Mouse (Mus musculus) granulocyte monocyte progenitor cell, adult 5-6 weeks (primary cell): ENCODE measurements around the gene Dync1i1. TPM values are rescaled to one million over a fixed set of nuclear protein-coding genes. Genes with fewer than 3 reads are reported as not detected.

Experiments
- ATAC-seq: replicated peaks from 2 replicates; pipeline ENCODE4 v1.8.0; 2016; ENCODE audit warnings: mild to moderate bottlenecking, moderate TSS enrichment, inconsistent platforms; ENCODE audit not compliant: poor library complexity, severe bottlenecking
- total RNA-seq, 2 experiments: library from RNA; stranded (forward) in 1 of 2; stranded (reverse) in 1 of 2; fragments of 200-712, 200-1000 nt in 1 of 2; fragments of >200 nt in 1 of 2; fragmentation: Nextera tagmentation in 1 of 2; gene quantifications; 2 replicates each; pipeline ENCODE4 v1.2.3; 2014 to 2017

Dync1i1 gene
- total RNA-seq, 2 experiments from 2014 or later = not detected

DNA sequence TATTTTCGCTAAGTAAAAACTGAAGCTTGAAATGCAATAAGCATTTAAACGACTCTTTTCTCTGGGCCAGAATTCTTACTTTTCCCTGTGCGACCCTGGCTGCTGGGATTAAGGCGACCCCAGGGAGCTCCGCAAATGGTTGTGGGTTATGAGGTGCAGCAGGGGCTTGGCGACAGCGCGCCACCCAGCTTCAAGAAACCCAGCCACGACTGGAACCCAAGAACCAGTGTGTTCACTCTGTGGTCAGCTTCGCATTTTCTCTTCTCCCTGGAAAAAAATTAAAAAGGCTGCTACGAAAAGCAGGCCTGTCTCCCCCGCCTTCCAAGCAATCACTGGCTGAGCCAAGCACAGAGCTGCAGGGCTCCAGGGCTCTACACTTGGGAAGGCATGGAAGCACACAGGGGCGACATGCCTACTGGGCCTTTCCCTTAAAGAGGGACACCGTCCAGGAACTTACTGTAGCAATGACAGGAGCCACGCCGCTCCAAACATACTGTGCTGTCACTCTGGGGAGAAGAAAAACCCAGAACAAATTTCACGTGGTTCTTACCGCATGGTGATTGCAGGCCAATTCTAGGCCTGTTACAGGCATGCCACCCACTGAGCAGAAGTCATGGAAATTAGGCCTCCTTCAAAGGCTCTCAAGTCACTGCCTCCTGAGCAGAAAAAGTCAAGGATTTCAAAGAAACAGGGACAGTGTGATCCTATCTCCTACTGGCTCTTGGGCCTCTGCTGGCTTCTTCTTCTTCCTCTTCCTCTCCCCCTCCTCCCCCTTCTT, 313.5 kb downstream of the Dync1i1 start:
- ATAC-seq = no peak

DNA sequence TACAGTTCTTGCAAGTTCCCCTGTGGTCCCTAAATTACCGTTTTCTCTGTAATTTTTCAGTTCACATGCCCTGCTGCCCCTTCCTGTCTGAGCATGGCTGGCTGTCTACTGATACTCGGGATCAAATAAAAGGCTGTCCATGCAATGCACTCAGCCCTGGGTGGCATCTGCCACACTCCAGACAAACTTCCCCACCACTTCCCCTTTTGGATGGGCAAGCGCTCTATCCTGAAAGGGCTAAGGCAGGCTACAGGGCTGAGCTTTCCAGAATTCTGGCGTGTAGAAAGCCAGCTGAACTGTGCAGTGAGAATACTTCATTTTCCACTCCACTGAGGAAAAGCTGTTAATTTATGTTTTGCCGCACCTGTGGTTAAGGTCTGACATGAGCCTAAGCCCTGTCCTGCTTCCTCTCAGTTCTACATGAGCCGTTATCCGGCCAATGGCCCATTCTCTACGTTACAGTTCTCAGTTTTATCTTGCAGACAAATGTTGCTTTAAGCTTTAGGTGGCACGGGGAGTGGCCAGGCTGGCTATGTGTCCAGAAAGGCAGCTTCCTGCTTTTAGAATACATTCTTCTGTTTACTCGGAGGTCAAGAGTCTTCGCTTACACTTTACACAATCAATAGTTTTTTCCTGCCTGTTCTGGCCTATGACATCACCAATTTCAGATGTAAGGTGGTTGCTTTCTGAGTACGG, 321.4 kb downstream of the Dync1i1 start:
- peak; percentile 90 for ATAC-seq

DNA sequence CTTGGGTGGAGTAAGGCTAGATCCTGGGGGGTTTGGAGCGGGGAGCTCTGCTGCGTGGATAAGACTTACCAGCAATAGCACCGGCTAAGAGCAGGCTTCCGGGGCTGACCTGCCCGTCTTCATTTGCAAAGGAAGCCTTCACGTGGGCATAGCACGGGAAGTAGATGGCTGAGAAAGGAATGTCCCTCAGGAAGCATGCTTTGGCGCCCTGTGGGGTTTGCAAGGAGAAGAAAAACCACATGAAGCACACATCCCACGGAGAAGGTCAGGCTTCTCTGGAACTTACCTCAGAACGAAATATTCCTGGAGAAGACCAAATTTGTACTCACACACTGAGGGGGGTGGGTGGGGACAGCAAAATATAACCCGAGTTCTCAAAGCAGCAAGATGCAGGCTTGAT, 327.3 kb downstream of the Dync1i1 start:
- no peak for ATAC-seq

DNA sequence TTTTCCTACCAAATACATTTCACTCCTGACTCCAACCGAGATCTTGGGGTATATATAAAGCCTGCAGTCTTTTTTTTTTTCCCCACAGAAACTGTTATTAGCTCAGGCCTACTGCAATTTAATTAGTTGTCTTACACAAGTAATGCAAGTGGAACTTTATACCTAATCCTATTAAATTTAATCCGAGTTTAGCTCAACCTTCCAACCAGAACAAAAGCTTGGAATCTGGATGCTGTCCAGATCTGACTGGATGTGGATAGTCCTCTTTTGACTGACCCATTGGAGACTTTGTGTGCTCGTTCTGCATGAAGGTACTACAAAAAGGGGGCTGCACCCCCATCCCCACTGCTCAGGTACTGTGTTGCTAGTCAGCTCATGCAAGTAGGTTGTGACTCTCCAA, 328.5 kb downstream of the Dync1i1 start:
- no peak for ATAC-seq

DNA sequence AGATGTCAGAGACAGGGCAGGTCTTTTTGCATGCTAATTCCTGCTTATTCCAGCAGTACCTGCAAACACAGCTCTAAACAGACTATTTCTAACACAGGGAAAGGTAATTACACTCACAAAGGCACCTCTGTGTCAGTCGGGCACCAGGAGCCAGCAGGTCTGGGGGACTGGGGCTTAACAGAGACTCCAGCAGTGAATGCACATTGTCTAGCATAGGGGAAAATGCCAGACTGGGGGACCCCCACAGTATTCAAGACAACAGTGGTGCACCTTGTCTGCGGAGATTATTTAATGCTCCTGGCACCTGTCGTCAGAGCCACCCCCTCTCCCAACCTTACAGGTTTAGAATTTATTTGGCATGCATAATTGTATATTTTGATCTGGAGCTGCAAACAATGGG, 333.1 kb downstream of the Dync1i1 start:
- no peak for ATAC-seq

DNA sequence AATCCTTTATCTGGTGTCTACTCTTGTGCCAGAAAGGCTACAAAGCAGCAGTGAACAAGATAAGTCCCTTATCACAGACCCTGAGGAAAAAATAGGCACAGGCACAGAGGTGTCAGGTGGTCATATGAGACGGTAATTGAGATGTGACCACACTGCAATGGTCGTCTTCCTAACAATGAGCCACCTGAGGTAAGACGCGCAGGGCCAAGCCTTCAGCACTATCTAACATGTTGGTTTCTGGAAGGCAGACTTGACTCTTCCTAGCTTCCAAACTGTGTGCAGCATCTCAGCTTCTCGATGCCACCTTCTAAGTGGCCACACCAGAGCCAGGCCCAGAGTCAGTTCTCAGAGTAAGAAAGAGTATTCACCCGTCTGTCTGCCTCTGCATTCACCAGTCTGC, 341.8 kb downstream of the Dync1i1 start:
- ATAC-seq = no peak

DNA sequence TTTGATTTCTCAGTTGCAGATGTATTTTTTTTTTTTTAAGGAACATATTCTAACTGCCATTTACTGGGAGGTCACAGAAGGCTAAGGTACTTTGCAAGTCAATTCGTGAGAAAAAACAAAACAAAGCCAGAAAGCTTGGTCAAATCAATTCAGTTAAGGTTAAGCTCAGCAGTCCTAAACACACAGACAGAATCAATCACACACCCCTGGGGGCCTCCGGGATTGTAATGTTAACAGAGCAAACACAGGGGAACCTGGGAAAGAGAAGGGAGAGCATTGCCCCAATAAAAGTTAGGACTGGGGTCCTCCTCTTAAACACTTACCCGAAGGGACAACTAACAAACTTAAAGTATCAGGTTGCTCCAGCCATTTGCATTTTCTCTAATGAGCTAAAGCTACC, 344.6 kb downstream of the Dync1i1 start:
- no peak for ATAC-seq

DNA sequence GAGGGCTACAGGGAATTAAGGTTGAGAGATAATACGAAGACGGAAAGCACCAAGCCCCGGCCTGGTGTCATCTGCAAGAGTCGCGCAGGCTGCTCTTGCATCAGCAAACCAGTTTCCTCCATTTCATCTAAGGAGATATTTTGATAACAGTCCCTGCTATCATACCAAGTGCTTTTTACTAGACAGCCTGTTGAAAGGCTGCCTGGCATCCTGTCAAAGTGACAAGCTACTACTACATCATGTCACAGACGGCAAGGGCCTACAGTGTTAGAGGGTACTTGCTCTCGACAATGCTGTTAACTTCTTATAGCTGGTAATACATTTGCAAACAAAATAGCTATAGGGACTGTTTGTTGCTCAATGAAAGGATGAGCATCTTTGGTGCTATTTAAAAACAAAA, 345.6 kb downstream of the Dync1i1 start:
- ATAC-seq = no peak

DNA sequence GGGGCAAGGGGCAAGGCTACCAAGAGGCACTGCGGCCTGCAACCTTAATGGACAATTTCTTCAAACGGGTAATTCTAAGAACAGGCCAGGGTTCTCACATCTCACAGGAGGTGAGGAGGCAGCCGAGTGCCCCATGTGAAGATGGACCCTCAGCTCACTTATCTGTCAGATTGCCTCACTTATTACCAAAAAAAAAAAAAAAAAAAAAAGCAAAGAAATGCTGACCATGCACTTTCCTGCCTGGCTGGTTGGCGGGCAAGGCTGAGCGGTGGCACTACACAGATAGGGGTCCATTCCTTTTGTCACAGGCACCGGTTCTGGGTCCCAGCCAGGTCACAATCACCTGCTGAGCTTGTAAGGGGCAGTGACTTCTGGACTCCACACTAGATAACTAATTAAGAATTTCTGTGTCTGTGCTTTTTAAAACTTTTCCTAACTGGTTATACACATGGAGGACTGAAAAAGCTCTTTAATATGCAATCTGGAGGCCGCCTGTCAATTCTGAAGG, 350.6 kb downstream of the Dync1i1 start:
- ATAC-seq = no peak

DNA sequence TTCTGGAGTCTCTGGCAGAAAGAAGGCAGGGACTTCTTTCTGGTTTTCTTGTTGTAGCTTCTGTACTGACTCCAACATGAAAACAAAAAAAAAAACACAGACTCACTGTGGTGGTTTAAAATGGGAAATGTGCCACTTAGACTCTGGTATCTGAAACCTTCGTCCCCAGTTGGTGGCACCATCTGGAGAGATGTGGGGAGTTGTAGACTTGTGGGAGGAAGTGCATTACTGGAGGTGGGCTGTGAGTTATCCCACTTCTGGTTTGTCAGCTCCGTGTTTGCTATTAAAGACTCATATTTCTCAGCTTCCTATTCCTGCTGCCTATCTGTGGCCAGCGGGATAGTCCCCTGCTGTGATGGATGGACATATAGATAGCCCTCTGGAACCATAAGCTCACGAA, 351.8 kb downstream of the Dync1i1 start:
- no peak for ATAC-seq

Other genes starting within 250 kb of the Dync1i1 start
- gene Pdk4, start 229.3 kb upstream of the Dync1i1 start, total RNA-seq (2014; fragmentation: Nextera tagmentation) = not detected in 2 replicates
- not detected in 2 replicates for gene Pdk4, start 229.3 kb upstream of the Dync1i1 start, total RNA-seq (2017)